Mouse (Mus musculus) forebrain, embryonic 12.5 days (tissue): ENCODE results near the gene Irs1. TPM values are rescaled to one million over a fixed set of nuclear protein-coding genes. Genes with fewer than 3 reads are reported as not detected.
A peak's percentile ranks its signal among the peaks of the same experiment; 100 is the strongest.

Source experiments
- ATAC-seq: fragments of 200-750 bp; cut with Nextera tagmentation; 2 replicates; pipeline ENCODE4 v1.8.0; 2017; ENCODE audit warnings: moderate TSS enrichment; ENCODE audit not compliant: low FRiP score
- H3K27ac ChIP-seq: fragments of 300-500 bp; sonication (generic); 2 replicates; pipeline ENCODE4 v1.5.1; 2016; ENCODE audit warnings: mild to moderate bottlenecking
- H3K27me3 ChIP-seq: fragments of 300-500 bp; sonication (generic); 2 replicates; pipeline ENCODE4 v1.6.1; 2016; ENCODE audit warnings: mild to moderate bottlenecking
- H3K36me3 ChIP-seq: fragments of 300-500 bp; sonication (generic); replicated peaks from 2 replicates; pipeline ENCODE4 v1.6.1; 2016; ENCODE audit warnings: mild to moderate bottlenecking
- H3K4me1 ChIP-seq: fragments of 300-500 bp; sonication (generic); 2 replicates; pipeline ENCODE4 v1.6.1; 2016
- H3K4me2 ChIP-seq: fragments of 300-500 bp; sonication (generic); 2 replicates; pipeline ENCODE4 v1.6.1; 2016; ENCODE audit warnings: mild to moderate bottlenecking, moderate library complexity
- H3K4me3 ChIP-seq: fragments of 300-500 bp; sonication (generic); replicated peaks from 2 replicates; pipeline ENCODE4 v1.5.1; 2016; ENCODE audit warnings: mild to moderate bottlenecking
- H3K9ac ChIP-seq: fragments of 300-500 bp; sonication (generic); 2 replicates; pipeline ENCODE4 v1.6.1; 2016; ENCODE audit warnings: mild to moderate bottlenecking
- H3K9me3 ChIP-seq: fragments of 300-500 bp; sonication (generic); 2 replicates; pipeline ENCODE4 v1.6.1; 2016
- WGBS: fragments of 180-500 bp; shearing (Covaris S2); methylation state at CpG from one replicate; pipeline ENCODE4 v1.1.7; 2016; 5-methylcytosine and 5-hydroxymethylcytosine counted together
- polyA plus RNA-seq: library from polyadenylated mRNA; unstranded; fragments of >200 nt; fragmentation: Nextera tagmentation; extraction: Ambion mirVana; gene quantifications from 2 replicates; pipeline ENCODE4 v1.2.1, GENCODE M21; 2016

Irs1 gene
- polyA plus RNA-seq, result 17.8 and 18.3 TPM in 2 replicates

- H3K27ac ChIP-seq, result peak within 1 kb of the TSS; percentile 98
- peak within 1 kb of the TSS; percentile 85 for H3K4me2 ChIP-seq
- H3K36me3 ChIP-seq, result peaks cover 19% of the 10 kb centered on the region
- ATAC-seq, result peak; percentile 86
- WGBS, result under 1% methylated on average over 28 of the region's 60 CpGs
- peaks cover 57% of the 10 kb centered on the region for H3K4me1 ChIP-seq
- H3K4me3 ChIP-seq, result peak within 1 kb of the TSS; percentile 64
- peaks cover 5% of the 10 kb centered on the region; the same call in 1 of the 2 replicates for H3K27me3 ChIP-seq
- peak within 1 kb of the TSS; percentile 89 for H3K9ac ChIP-seq
- H3K9me3 ChIP-seq, result no peaks in the 10 kb centered on the region
Measured at GRCm38 (mm10) chr1:82291151-82291797, at the start of gene Irs1. Irs1 (minus strand) TSS chr1:82291416.

GRCm38 (mm10) chr1:82334506-82334905 is 43.3 kb upstream of the Irs1 start:
- Histone ChIP-seq H3K4me1 (peaks cover 9% of the 10 kb centered on the region), H3K4me2 (no peak overlapping the region), H3K27ac (no peak overlapping the region), H3K9ac (no peak overlapping the region), H3K4me3 (no peak overlapping the region), H3K27me3 (no peaks in the 10 kb centered on the region), H3K36me3 (no peaks in the 10 kb centered on the region), H3K9me3 (no peaks in the 10 kb centered on the region)
- WGBS, result 87% methylated on average over 3 of the region's 3 CpGs
- no peak for ATAC-seq

DNA sequence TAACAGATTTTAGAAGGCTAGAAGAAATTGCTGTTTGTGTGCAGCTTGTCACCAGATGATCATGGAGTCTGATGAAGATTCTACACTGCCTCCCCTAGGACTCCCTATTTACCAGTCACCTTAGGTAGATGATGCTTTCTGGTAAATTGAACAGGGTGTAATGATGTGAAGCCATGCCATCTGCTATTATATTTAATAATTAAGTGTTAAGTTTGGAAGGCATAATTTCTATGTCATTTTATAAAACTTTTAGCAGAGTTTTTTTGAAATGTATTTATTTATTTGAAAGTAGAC is 38.7 kb upstream of the Irs1 start:
- Histone ChIP-seq H3K36me3 (no peaks in the 10 kb centered on the region), H3K27me3 (no peaks in the 10 kb centered on the region), H3K4me3 (no peak overlapping the region), H3K9ac (no peak overlapping the region), H3K9me3 (no peaks in the 10 kb centered on the region), H3K4me2 (no peak overlapping the region), H3K4me1 (peaks cover 16% of the 10 kb centered on the region), H3K27ac (no peak overlapping the region)
- peak; percentile 51 for ATAC-seq

DNA sequence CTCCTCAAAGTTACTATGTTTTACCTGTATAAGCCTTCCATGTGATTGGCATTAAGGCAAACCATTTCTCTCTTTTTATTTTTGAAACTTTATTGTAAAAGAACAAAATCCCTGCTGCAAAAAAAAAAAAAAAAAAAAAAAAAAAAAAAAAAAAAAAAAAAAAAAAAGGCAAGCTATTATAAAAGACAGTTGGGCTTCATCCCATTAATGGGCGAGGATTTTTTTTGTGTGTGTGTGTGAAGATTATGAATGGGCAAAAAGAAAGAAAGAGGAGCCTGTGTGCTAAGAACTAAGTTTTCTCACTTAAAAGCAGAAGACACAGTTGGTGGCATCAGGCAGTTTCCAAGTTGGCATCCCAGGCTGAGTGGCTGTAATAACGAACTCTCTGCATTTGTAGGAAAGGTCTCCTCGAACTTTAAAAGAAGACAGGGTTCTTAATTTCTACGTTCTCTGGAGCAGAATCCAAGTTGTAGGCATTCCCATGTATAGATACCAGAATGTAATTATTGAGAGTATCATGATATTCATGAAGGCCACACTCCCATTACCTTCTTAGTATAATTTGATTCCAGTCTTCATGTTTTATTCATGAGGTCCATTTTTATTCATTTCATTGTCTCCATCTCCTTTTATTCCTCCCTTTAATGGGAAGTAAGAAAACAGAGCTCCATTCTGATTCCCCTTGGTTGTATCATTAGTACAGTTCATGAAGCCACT is 38.2 kb upstream of the Irs1 start:
- H3K27me3 ChIP-seq, result no peaks in the 10 kb centered on the region
- no peak overlapping the region for H3K9ac ChIP-seq
- H3K36me3 ChIP-seq, result no peaks in the 10 kb centered on the region
- peaks cover 20% of the 10 kb centered on the region for H3K4me1 ChIP-seq
- H3K4me2 ChIP-seq, result no peak overlapping the region
- no peaks in the 10 kb centered on the region for H3K9me3 ChIP-seq
- peak; percentile 61 for ATAC-seq
- H3K4me3 ChIP-seq, result no peak overlapping the region
- WGBS, result 30% methylated on average over 4 of the region's 4 CpGs
- H3K27ac ChIP-seq, result 0 out of 2 replicates have a peak overlapping the region, but pooled peaks have one; percentile 31

DNA sequence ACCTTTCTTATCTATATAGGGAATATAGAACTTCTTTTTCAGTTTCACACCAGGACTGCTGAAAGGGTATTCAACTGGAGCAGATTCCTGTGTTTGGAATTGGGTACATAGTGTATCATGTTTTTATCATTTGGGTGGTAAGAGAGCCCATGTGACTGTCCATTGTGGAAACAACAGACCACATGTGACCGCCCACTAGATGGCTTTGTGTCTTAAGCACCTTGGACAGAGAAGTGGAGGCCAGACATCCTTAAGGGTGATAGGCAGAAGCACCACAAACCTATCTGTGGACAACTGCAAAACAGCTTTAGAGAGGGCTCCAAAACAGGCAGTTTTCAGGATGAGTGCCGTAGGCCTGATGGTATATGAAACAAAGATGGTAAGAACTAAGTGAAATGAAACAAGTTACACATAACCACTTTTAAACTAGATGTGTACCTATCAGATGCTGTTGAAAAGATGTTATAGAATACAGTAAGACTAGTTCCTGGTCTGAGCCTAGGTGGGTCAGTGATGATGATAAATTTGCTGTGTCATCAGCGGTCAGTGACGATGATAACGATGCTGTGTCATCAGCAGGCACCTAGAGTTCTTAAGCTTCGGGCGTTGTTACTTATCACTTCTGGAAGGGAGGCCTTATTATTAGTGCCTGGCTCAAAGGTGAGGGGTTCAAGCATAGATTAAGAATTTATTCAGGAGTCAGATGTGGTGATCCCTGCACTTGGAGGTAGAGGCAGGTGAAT is 37.0 kb upstream of the Irs1 start:
- H3K4me2 ChIP-seq, result no peak overlapping the region
- H3K36me3 ChIP-seq, result no peaks in the 10 kb centered on the region
- peaks cover 29% of the 10 kb centered on the region for H3K4me1 ChIP-seq
- H3K27ac ChIP-seq, result no peak overlapping the region
- no peaks in the 10 kb centered on the region for H3K27me3 ChIP-seq
- 91% methylated on average over 7 of the region's 7 CpGs for WGBS
- H3K9me3 ChIP-seq, result no peaks in the 10 kb centered on the region
- no peak overlapping the region for H3K9ac ChIP-seq
- H3K4me3 ChIP-seq, result no peak overlapping the region
- no peak for ATAC-seq

DNA sequence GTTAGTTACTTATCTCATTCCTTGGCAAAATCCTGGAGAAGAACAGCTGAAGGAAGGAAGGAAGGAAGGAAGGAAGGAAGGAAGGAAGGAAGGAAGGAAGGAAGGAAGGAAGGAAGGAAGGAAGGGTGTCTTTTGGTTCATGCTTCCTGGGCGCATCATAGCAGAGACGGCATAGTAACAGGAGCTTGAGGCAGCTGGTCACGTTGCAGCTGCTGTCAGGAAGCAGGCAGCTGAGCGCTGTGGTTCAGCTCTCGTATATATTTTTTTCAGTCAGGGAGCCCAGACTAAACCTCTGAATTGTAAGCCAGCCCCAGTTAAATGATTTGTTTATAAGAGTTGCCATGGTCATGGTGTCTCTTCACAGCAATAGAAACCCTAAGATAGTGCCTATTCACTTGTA is 34.9 kb upstream of the Irs1 start:
- Histone ChIP-seq H3K27me3 (no peaks in the 10 kb centered on the region), H3K4me2 (no peak overlapping the region), H3K27ac (no peak overlapping the region), H3K9me3 (no peaks in the 10 kb centered on the region), H3K4me3 (no peak overlapping the region), H3K36me3 (no peaks in the 10 kb centered on the region), H3K4me1 (peaks cover 40% of the 10 kb centered on the region), H3K9ac (no peak overlapping the region)
- 82% methylated on average over 5 of the region's 5 CpGs for WGBS
- ATAC-seq, result no peak

DNA sequence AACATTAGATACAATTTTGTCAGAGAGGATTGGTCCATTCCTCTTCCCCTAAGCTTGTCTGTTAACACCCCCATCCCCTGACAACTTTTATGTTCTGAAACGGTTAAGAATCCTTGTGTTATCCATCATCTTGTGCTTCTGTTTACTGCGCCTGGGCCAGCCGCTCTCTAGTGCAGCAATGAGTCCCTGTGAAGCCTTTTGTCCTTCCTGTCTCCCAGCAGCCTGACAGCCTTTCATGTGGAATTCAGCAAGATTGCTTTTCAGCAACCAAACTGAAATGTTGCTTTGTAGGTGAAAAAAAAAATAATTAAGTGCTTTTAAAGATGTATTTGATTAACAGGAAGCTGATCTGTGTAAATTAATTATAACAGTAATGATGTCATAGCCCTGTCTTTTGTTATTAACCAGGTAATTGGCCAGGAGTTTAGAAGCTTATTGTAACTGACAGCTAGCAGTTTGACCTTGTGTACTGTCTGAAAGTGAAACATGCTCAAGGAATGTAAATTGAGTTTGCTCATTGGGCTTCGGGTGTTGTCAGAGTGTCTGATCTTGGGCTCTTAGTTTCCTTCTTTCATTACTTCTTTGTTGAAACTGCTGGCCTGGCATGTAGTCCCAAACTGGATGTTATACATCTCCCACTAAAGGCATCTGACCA is 33.0 kb upstream of the Irs1 start:
- H3K4me1 ChIP-seq, result peaks cover 40% of the 10 kb centered on the region
- peak overlapping the region; percentile 62; the same call in 1 of the 2 replicates for H3K27ac ChIP-seq
- H3K4me3 ChIP-seq, result no peak overlapping the region
- ATAC-seq, result peak; percentile 27; the same call in 1 of the 2 replicates
- H3K9me3 ChIP-seq, result no peaks in the 10 kb centered on the region
- H3K36me3 ChIP-seq, result no peaks in the 10 kb centered on the region
- H3K4me2 ChIP-seq, result no peak overlapping the region
- H3K27me3 ChIP-seq, result no peaks in the 10 kb centered on the region
- WGBS, result 16% methylated on average over 4 of the region's 4 CpGs
- no peak overlapping the region for H3K9ac ChIP-seq

GRCm38 (mm10) chr1:82321441-82321840 is 30.2 kb upstream of the Irs1 start:
- no peak for ATAC-seq
- no peaks in the 10 kb centered on the region for H3K27me3 ChIP-seq
- no peak overlapping the region for H3K4me3 ChIP-seq
- H3K9ac ChIP-seq, result no peak overlapping the region
- H3K36me3 ChIP-seq, result no peaks in the 10 kb centered on the region
- WGBS, result 67% methylated on average over 1 of the region's 1 CpGs
- 0 out of 2 replicates have a peak overlapping the region, but pooled peaks have one; percentile 2 for H3K4me2 ChIP-seq
- no peaks in the 10 kb centered on the region for H3K9me3 ChIP-seq
- peaks cover 45% of the 10 kb centered on the region for H3K4me1 ChIP-seq
- H3K27ac ChIP-seq, result peak overlapping the region; percentile 32; the same call in 1 of the 2 replicates

GRCm38 (mm10) chr1:82320864-82321263 is 29.6 kb upstream of the Irs1 start:
- no peak overlapping the region for H3K4me3 ChIP-seq
- peak overlapping the region; percentile 79 for H3K27ac ChIP-seq
- H3K4me1 ChIP-seq, result peaks cover 45% of the 10 kb centered on the region
- 58% methylated on average over 10 of the region's 10 CpGs for WGBS
- no peaks in the 10 kb centered on the region for H3K27me3 ChIP-seq
- H3K4me2 ChIP-seq, result peak overlapping the region; percentile 21
- H3K9ac ChIP-seq, result no peak overlapping the region
- no peaks in the 10 kb centered on the region for H3K9me3 ChIP-seq
- no peaks in the 10 kb centered on the region for H3K36me3 ChIP-seq
- ATAC-seq, result no peak

GRCm38 (mm10) chr1:82320456-82320855 is 29.2 kb upstream of the Irs1 start:
- Histone ChIP-seq H3K27me3 (no peaks in the 10 kb centered on the region), H3K9ac (no peak overlapping the region), H3K36me3 (no peaks in the 10 kb centered on the region), H3K4me1 (peaks cover 45% of the 10 kb centered on the region), H3K4me3 (no peak overlapping the region), H3K9me3 (no peaks in the 10 kb centered on the region), H3K27ac (peak overlapping the region; percentile 79), H3K4me2 (peak overlapping the region; percentile 21)
- 0 out of 2 replicates have a peak, but pooled peaks have one; percentile 16 for ATAC-seq
- 53% methylated on average over 6 of the region's 6 CpGs for WGBS

GRCm38 (mm10) chr1:82316746-82317126 is 25.5 kb upstream of the Irs1 start:
- H3K9ac ChIP-seq, result peak overlapping the region; percentile 95
- peaks cover 27% of the 10 kb centered on the region for H3K4me1 ChIP-seq
- peak overlapping the region; percentile 98 for H3K27ac ChIP-seq
- H3K36me3 ChIP-seq, result no peaks in the 10 kb centered on the region
- peak overlapping the region; percentile 75 for H3K4me2 ChIP-seq
- no peaks in the 10 kb centered on the region for H3K27me3 ChIP-seq
- H3K9me3 ChIP-seq, result no peaks in the 10 kb centered on the region
- peak overlapping the region; percentile 90 for H3K4me3 ChIP-seq
- no peak for ATAC-seq
- 1% methylated on average over 23 of the region's 26 CpGs for WGBS
